Mouse (Mus musculus) liver, embryonic 14.5 days (tissue): Measurements from ENCODE around the gene Atg16l2.

Experiments used
- CTCF ChIP-seq: IDR thresholded peaks from 2 replicates; pipeline ENCODE4 v1.5.1; 2016; ENCODE audit warnings: antibody characterized with exemption, low read depth, control low read depth
- EP300 ChIP-seq: IDR thresholded peaks from 2 replicates; pipeline ENCODE4 v1.6.1; 2016; ENCODE audit warnings: antibody characterized with exemption, low read depth

DNA sequence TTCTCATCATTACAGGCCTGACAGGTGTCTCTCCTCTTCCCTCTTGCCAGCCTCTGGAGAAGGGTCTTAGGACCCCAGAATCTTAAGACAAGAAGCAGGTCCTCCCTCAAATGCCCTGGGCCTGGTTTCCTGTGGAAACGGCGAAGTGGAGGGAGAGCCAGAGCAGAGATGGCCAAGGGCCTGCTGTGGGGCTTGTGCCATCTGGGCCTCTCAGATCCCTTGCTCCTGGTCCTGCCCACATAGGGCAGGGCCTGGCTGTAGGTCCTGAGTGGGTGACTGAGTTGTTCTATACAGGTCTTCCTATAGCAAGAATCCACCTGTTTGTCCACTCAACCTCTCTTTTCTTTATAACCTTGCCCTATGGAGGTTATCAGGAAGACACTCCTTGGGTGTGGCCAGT is 33.2 kb upstream of the Atg16l2 start:
- no peak for TF ChIP-seq CTCF
- no peak for TF ChIP-seq EP300
